Mouse (Mus musculus) liver, embryonic 16.5 days (tissue): Measurements from ENCODE around the gene Usp38. TPM values are rescaled to one million over a fixed set of nuclear protein-coding genes. Genes with fewer than 3 reads are reported as not detected.
A peak's percentile ranks its signal among the peaks of the same experiment; 100 is the strongest.

ENCODE experiments used
- ATAC-seq: fragments of 200-750 bp; cut with Nextera tagmentation; 2 replicates; pipeline ENCODE4 v1.8.0; 2017; ENCODE audit warnings: low read depth, mild to moderate bottlenecking, moderate number of reproducible peaks, moderate library complexity
- H3K27ac ChIP-seq: fragments of 300-500 bp; sonication (generic); 2 replicates; pipeline ENCODE4 v1.5.1; 2014; ENCODE audit warnings: mild to moderate bottlenecking, low read length
- H3K27me3 ChIP-seq: fragments of 300-500 bp; sonication (generic); 2 replicates; pipeline ENCODE4 v1.6.1; 2014; ENCODE audit warnings: low read depth, low read length, mixed read lengths; ENCODE audit not compliant: control insufficient read depth, insufficient read depth
- H3K36me3 ChIP-seq: fragments of 300-500 bp; sonication (generic); 2 replicates; pipeline ENCODE4 v1.6.1; 2014; ENCODE audit warnings: mild to moderate bottlenecking; ENCODE audit not compliant: control insufficient read depth, insufficient read depth
- H3K4me1 ChIP-seq: fragments of 300-500 bp; sonication (generic); 2 replicates; pipeline ENCODE4 v1.6.1; 2014; ENCODE audit warnings: low read depth, low read length, mixed read lengths; ENCODE audit not compliant: control insufficient read depth
- H3K4me2 ChIP-seq: fragments of 300-500 bp; sonication (generic); 2 replicates; pipeline ENCODE4 v1.6.1; 2014; ENCODE audit warnings: low read depth, low read length, mixed read lengths
- H3K4me3 ChIP-seq: fragments of 300-500 bp; sonication (generic); 2 replicates; pipeline ENCODE4 v1.5.1; 2014; ENCODE audit warnings: low read depth, mild to moderate bottlenecking, low read length
- H3K9ac ChIP-seq: fragments of 300-500 bp; sonication (generic); 2 replicates; pipeline ENCODE4 v1.6.1; 2014; ENCODE audit warnings: low read depth, low read length
- H3K9me3 ChIP-seq: fragments of 300-500 bp; sonication (generic); replicated peaks from 2 replicates; pipeline ENCODE4 v1.6.1; 2016; ENCODE audit warnings: low read length; ENCODE audit not compliant: control insufficient read depth
- WGBS: fragments of 180-500 bp; shearing (Covaris S2); extraction: QIAGEN DNeasy Blood & Tissue Kit; methylation state at CpG from one replicate; pipeline ENCODE4 v1.1.7; 2014; ENCODE audit not compliant: insufficient replicate concordance; 5-methylcytosine and 5-hydroxymethylcytosine counted together
- polyA plus RNA-seq: library from polyadenylated mRNA; unstranded; fragments of >200 nt; fragmentation: Nextera tagmentation; extraction: Ambion mirVana; gene quantifications from 2 replicates; pipeline ENCODE4 v1.2.1, GENCODE M21; 2015

The Usp38 gene
- polyA plus RNA-seq, 1 experiment from 2014 or later, result 8.8 TPM

DNA sequence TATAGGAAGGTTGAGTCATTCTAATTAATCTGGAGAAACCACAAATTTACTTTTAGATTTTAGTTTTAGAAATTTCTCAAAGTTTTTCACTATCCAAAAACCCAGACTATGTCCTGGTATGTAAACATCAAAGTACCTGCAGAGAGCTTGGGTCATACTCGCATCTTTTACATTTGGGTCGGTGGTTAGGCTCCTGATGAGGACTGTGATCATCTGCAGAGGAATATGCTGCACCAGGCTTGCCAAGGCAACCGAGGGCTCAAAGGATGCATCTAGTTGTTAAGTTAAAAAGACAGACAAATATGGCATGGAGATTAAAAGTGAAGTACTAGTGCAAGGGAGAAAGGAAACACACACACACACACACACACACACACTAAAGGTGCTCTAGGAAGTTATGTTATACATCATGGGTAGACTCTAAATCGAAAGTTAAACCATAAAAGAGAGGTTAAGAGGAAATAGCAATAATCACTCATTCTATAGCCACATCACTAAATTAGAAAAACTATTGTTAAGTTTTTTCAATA lies 2.6 kb downstream of the Usp38 start:
- peak overlapping the region; percentile 90 for H3K4me2 ChIP-seq
- H3K4me1 ChIP-seq, result peaks cover 25% of the 10 kb centered on the region
- H3K36me3 ChIP-seq, result peaks cover 2% of the 10 kb centered on the region
- H3K9me3 ChIP-seq, result peaks cover 4% of the 10 kb centered on the region; the same call in 1 of the 2 replicates
- no peaks in the 10 kb centered on the region for H3K27me3 ChIP-seq
- H3K4me3 ChIP-seq, result peak overlapping the region; percentile 48
- H3K27ac ChIP-seq, result no peak overlapping the region
- no peak for ATAC-seq
- 51% methylated on average over 4 of the region's 4 CpGs for WGBS
- H3K9ac ChIP-seq, result no peak overlapping the region

DNA sequence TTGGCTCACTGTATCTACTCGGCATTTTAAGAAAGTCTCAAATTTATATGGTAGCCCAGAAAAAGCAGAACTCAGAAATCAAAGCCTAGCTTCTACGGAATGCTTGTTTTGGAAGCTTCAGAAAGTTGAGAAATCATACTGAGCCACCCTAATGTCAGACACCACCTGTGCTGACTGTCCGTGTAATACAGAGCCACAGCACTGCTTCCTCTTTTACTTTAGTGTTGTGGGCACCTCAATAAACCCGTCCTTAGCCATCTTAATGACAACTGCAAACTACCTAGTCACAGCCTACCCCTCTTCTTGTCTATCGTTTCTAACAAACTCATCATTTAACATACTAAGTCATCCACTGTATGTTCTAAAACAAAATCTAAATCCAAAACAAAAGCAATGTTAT lies 4.3 kb downstream of the Usp38 start:
- H3K9ac ChIP-seq, result no peak overlapping the region
- H3K27me3 ChIP-seq, result no peaks in the 10 kb centered on the region
- ATAC-seq, result no peak
- H3K4me3 ChIP-seq, result no peak overlapping the region
- 0 out of 2 replicates have a peak overlapping the region, but pooled peaks have one; percentile 2 for H3K4me2 ChIP-seq
- peaks cover 22% of the 10 kb centered on the region for H3K4me1 ChIP-seq
- peaks cover 8% of the 10 kb centered on the region for H3K36me3 ChIP-seq
- no peak overlapping the region for H3K27ac ChIP-seq
- H3K9me3 ChIP-seq, result no peaks in the 10 kb centered on the region
- 45% methylated on average over 5 of the region's 5 CpGs for WGBS

DNA sequence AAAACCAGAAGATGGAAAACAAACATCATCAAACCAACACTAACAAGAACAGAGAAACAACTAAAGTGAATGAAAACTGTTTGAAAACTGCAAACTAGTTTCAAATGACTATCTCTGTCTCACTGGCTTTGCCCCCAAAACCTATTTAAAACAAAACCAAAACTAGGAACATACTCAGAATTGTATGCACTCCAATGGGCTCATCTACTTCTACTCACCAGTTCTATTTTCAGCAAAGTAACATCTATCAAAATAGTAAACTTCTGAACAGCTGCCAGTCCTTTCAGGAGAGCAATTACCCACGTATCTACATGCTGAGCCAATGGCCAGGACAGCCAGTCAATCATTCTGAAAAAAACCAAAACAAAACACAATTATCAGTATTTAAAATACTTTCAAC lies 9.6 kb downstream of the Usp38 start:
- ATAC-seq, result no peak
- no peak overlapping the region for H3K9ac ChIP-seq
- H3K4me3 ChIP-seq, result no peak overlapping the region
- H3K36me3 ChIP-seq, result peaks cover 24% of the 10 kb centered on the region
- no peak overlapping the region for H3K4me2 ChIP-seq
- H3K9me3 ChIP-seq, result no peaks in the 10 kb centered on the region
- no peaks in the 10 kb centered on the region for H3K27me3 ChIP-seq
- H3K27ac ChIP-seq, result no peak overlapping the region
- no peaks in the 10 kb centered on the region for H3K4me1 ChIP-seq
- WGBS, result 64% methylated on average over 1 of the region's 1 CpGs

DNA sequence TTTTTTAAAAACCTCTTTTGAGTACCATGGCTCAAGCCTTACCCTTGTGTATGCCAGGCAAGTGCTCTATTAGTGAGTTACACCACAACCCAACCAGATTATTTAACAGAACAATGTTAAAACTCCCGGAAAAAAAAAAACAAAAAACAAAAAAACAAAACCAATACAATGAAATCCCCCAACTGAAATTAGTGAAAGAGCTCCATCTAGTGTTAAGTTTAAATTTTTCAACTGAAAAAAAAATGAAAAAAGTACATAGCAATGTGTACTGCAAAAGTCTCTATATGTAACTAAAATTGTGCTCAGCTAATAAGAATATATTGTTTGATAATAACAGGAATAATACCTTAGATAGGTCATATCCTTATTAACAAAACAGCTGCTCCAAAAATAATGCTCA lies 18.1 kb downstream of the Usp38 start:
- H3K9me3 ChIP-seq, result no peaks in the 10 kb centered on the region
- no peaks in the 10 kb centered on the region for H3K4me1 ChIP-seq
- no peak for ATAC-seq
- H3K4me3 ChIP-seq, result no peak overlapping the region
- H3K27ac ChIP-seq, result no peak overlapping the region
- 13% methylated on average over 1 of the region's 1 CpGs for WGBS
- H3K27me3 ChIP-seq, result no peaks in the 10 kb centered on the region
- no peak overlapping the region for H3K9ac ChIP-seq
- peaks cover 44% of the 10 kb centered on the region for H3K36me3 ChIP-seq
- H3K4me2 ChIP-seq, result no peak overlapping the region

DNA sequence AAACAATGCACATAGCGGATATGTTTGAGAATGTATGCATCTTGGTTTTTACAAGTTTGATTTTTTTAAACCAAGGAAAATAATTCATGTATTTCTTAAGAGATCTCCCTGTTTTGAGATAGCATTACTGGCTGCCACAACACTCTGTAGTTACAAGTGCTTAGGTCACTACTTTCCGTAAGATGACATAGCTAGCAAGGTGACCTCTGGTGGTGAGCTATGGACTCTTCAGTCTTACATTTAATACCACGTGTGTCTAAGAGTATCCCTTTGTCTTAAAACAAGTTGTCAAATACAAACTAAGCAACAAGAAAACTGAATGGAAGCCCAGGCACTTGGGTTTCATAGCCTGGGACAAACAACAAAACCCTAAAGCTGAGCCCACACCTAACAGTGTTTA lies 22.8 kb downstream of the Usp38 start:
- H3K36me3 ChIP-seq, result peaks cover 45% of the 10 kb centered on the region
- 57% methylated on average over 3 of the region's 3 CpGs for WGBS
- no peak for ATAC-seq

DNA sequence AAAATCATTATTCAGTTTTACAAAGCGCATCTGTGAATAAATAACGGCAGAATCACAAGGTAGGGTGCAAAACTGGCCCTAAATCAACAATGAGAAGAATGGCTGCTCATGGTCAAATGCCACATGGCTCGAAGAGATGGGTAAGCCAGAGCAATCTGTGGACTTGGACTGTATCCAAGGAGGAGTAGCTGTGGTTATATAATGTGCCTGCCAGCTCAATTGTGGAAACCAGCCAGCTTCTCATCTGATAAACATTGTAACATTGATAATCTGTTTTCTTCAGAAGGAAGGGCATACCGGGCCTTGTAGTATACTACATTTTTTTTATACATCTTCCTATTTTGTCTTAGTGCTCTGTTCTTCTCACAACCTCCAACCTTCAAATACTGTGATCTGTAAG lies 31.9 kb downstream of the Usp38 start:
- H3K4me1 ChIP-seq, result no peaks in the 10 kb centered on the region
- peaks cover 28% of the 10 kb centered on the region for H3K36me3 ChIP-seq
- no peak for ATAC-seq
- H3K9me3 ChIP-seq, result no peaks in the 10 kb centered on the region
- H3K4me2 ChIP-seq, result no peak overlapping the region
- no peak overlapping the region for H3K4me3 ChIP-seq
- WGBS, result 67% methylated on average over 4 of the region's 4 CpGs
- no peaks in the 10 kb centered on the region for H3K27me3 ChIP-seq
- H3K9ac ChIP-seq, result no peak overlapping the region
- H3K27ac ChIP-seq, result no peak overlapping the region

More for the DNA sequence above, 22.8 kb downstream of the Usp38 start:
- Histone ChIP-seq H3K27me3 (no peaks in the 10 kb centered on the region), H3K27ac (no peak overlapping the region), H3K9me3 (no peaks in the 10 kb centered on the region), H3K4me1 (no peaks in the 10 kb centered on the region), H3K4me2 (no peak overlapping the region), H3K4me3 (no peak overlapping the region), H3K9ac (no peak overlapping the region)

DNA sequence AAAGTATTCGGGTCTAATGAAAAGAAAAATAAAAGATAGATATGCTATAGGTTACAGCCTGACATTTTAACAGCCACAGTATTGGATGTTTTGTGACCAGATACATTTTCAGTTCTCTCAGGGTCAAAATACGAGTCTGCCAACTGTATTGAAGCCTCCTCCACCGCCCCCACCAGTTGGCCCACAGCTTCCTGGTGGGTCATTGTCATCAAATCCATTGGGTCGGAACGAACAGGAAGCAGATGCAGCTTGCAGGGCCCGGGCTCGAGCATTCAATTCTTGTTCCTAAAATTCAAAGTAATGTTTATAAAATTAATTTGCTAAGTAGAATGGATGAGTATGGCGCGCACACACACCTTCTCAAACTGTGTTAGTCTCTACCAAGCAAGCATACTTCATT lies 33.0 kb downstream of the Usp38 start:
- Histone ChIP-seq H3K36me3 (peaks cover 27% of the 10 kb centered on the region), H3K4me2 (no peak overlapping the region), H3K9ac (no peak overlapping the region), H3K27ac (no peak overlapping the region), H3K27me3 (no peaks in the 10 kb centered on the region), H3K9me3 (no peaks in the 10 kb centered on the region), H3K4me1 (no peaks in the 10 kb centered on the region), H3K4me3 (no peak overlapping the region)
- ATAC-seq, result no peak
- 63% methylated on average over 9 of the region's 9 CpGs for WGBS

DNA sequence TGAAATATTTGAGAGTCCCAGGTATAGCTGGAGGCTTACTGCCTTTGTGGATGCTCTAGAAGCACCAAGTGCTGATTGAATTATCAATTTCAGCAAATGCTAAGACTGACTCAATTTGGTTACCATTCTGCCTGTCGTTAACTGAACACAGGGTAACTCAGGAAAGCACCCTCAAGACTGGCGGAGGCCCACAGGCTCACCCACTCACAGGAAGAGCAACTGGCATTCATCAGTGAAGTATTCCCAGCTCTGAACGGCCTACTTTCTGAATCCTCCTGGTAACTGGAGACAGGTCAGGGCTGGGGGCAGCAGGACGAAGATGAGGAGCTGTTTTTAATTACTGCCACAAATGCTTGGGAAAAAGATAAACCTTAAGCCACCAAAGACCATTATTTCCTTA lies 34.7 kb downstream of the Usp38 start:
- H3K27me3 ChIP-seq, result no peaks in the 10 kb centered on the region
- H3K4me1 ChIP-seq, result no peaks in the 10 kb centered on the region
- H3K4me2 ChIP-seq, result no peak overlapping the region
- H3K9ac ChIP-seq, result no peak overlapping the region
- H3K36me3 ChIP-seq, result peaks cover 21% of the 10 kb centered on the region
- no peak overlapping the region for H3K27ac ChIP-seq
- H3K4me3 ChIP-seq, result no peak overlapping the region
- 77% methylated on average over 4 of the region's 4 CpGs for WGBS
- ATAC-seq, result no peak
- H3K9me3 ChIP-seq, result no peaks in the 10 kb centered on the region

DNA sequence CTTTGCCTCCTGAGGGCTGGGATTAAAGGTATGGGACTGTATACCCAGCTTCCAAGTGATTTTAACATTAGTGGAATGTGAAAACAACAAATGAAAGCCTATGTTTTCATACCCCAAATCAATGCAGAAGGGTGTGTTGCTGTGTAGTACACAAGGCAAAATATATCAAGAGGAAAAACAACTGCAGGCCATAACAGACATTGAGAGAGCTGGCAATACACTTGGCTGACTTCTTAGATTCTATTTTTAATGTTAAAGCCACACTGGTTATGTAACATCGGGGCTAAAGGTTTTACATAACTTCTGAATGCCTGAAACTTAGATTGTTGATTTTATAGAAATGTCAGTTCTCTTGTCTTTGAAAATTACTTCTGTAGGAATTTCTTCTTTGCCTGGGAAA lies 37.5 kb downstream of the Usp38 start:
- 54% methylated on average over 1 of the region's 1 CpGs for WGBS

More for the DNA sequence above, 37.5 kb downstream of the Usp38 start:
- H3K27ac ChIP-seq, result no peak overlapping the region
- H3K4me3 ChIP-seq, result no peak overlapping the region
- H3K4me1 ChIP-seq, result no peaks in the 10 kb centered on the region
- no peak overlapping the region for H3K4me2 ChIP-seq
- H3K9me3 ChIP-seq, result no peaks in the 10 kb centered on the region
- no peak for ATAC-seq
- H3K36me3 ChIP-seq, result peaks cover 16% of the 10 kb centered on the region
- H3K9ac ChIP-seq, result no peak overlapping the region
- no peaks in the 10 kb centered on the region for H3K27me3 ChIP-seq
